Mouse (Mus musculus): ENCODE data around the gene Adgrg5. TPM values are rescaled to one million over a fixed set of nuclear protein-coding genes. Genes with fewer than 3 reads are reported as not detected.
A peak's percentile ranks its signal among the peaks of the same experiment; 100 is the strongest.

Adgrg5 gene
- polyA plus RNA-seq, 1 experiment = 40.5 TPM

GRCm38 (mm10) chr8:94967554-94967953, 44.1 kb downstream of the Adgrg5 start:
- Histone ChIP-seq H3K27me3 (ENCODE audit: control insufficient read depth, insufficient read depth, low read length) (no peaks in the 10 kb centered on the region), H3K36me3 (ENCODE audit: control insufficient read depth, insufficient read depth, low read length) (no peaks in the 10 kb centered on the region), H3K27ac (ENCODE audit: control insufficient read depth, insufficient read depth, low read length) (no peak overlapping the region), H3K4me3 (ENCODE audit: control insufficient read depth, insufficient read depth, low read length) (no peak overlapping the region), H3K4me1 (replicated peaks; ENCODE audit: control insufficient read depth, insufficient read depth, low read length) (peaks cover 9% of the 10 kb centered on the region)
- no peak for DNase-seq
- no peak for TF ChIP-seq POLR2A (IDR thresholded peaks at IDR 0.05; ENCODE audit: control insufficient read depth, extremely low read depth, insufficient read depth, low read length, poor library complexity)
- 92% methylated on average over 3 of the region's 3 CpGs for WGBS

GRCm38 (mm10) chr8:94973270-94973669, 49.8 kb downstream of the Adgrg5 start:
- peak; percentile 55 for DNase-seq

GRCm38 (mm10) chr8:94973786-94974185, 50.3 kb downstream of the Adgrg5 start:
- H3K4me1 ChIP-seq (replicated peaks; ENCODE audit: control insufficient read depth, insufficient read depth, low read length) = peaks cover 58% of the 10 kb centered on the region
- no peaks in the 10 kb centered on the region for H3K27me3 ChIP-seq (ENCODE audit: control insufficient read depth, insufficient read depth, low read length)
- TF ChIP-seq POLR2A (IDR thresholded peaks at IDR 0.05; ENCODE audit: control insufficient read depth, extremely low read depth, insufficient read depth, low read length, poor library complexity) (no peak), CTCF (IDR thresholded peaks at IDR 0.05; ENCODE audit: borderline replicate concordance, control insufficient read depth, extremely low read depth, insufficient read depth, low read length, poor library complexity) (no peak)
- peak; percentile 17 for DNase-seq
- no peak overlapping the region for H3K4me3 ChIP-seq (ENCODE audit: control insufficient read depth, insufficient read depth, low read length)
- 63% methylated on average over 9 of the region's 9 CpGs for WGBS
- no peaks in the 10 kb centered on the region for H3K36me3 ChIP-seq (ENCODE audit: control insufficient read depth, insufficient read depth, low read length)
- H3K27ac ChIP-seq (ENCODE audit: control insufficient read depth, insufficient read depth, low read length) = no peak overlapping the region

More at GRCm38 (mm10) chr8:94973270-94973669, 49.8 kb downstream of the Adgrg5 start:
- Histone ChIP-seq H3K27me3 (ENCODE audit: control insufficient read depth, insufficient read depth, low read length) (no peaks in the 10 kb centered on the region), H3K36me3 (ENCODE audit: control insufficient read depth, insufficient read depth, low read length) (no peaks in the 10 kb centered on the region), H3K4me1 (replicated peaks; ENCODE audit: control insufficient read depth, insufficient read depth, low read length) (peaks cover 53% of the 10 kb centered on the region), H3K27ac (ENCODE audit: control insufficient read depth, insufficient read depth, low read length) (peak overlapping the region; percentile 7; the same call in 1 of the 2 replicates), H3K4me3 (ENCODE audit: control insufficient read depth, insufficient read depth, low read length) (no peak overlapping the region)
- 3% methylated on average over 9 of the region's 9 CpGs for WGBS
- no peak for TF ChIP-seq CTCF (IDR thresholded peaks at IDR 0.05; ENCODE audit: borderline replicate concordance, control insufficient read depth, extremely low read depth, insufficient read depth, low read length, poor library complexity)
- no peak for TF ChIP-seq POLR2A (IDR thresholded peaks at IDR 0.05; ENCODE audit: control insufficient read depth, extremely low read depth, insufficient read depth, low read length, poor library complexity)

- WGBS = 50% methylated on average over 7 of the region's 7 CpGs
- H3K27me3 ChIP-seq (ENCODE audit: control insufficient read depth, insufficient read depth, low read length) = no peaks in the 10 kb centered on the region
- H3K27ac ChIP-seq (ENCODE audit: control insufficient read depth, insufficient read depth, low read length) = no peak within 1 kb of the TSS; the same call in 1 of the 2 replicates
- no peak for TF ChIP-seq CTCF (IDR thresholded peaks at IDR 0.05; ENCODE audit: borderline replicate concordance, control insufficient read depth, extremely low read depth, insufficient read depth, low read length, poor library complexity)
- no peak for TF ChIP-seq POLR2A (IDR thresholded peaks at IDR 0.05; ENCODE audit: control insufficient read depth, extremely low read depth, insufficient read depth, low read length, poor library complexity)
- peaks cover 61% of the 10 kb centered on the region for H3K4me1 ChIP-seq (replicated peaks; ENCODE audit: control insufficient read depth, insufficient read depth, low read length)
- no peaks in the 10 kb centered on the region for H3K36me3 ChIP-seq (ENCODE audit: control insufficient read depth, insufficient read depth, low read length)
- no peak within 1 kb of the TSS for H3K4me3 ChIP-seq (ENCODE audit: control insufficient read depth, insufficient read depth, low read length)
- no peak for DNase-seq
Measured at GRCm38 (mm10) chr8:94974467-94975165, 51.1 kb downstream of the Adgrg5 start, which contains the start of gene Adgrg1. Gene Adgrg1 (plus strand): TSS chr8:94974751.

- H3K4me1 ChIP-seq (replicated peaks; ENCODE audit: control insufficient read depth, insufficient read depth, low read length) = peaks cover 83% of the 10 kb centered on the region
- peak; percentile 75 for DNase-seq
- H3K36me3 ChIP-seq (ENCODE audit: control insufficient read depth, insufficient read depth, low read length) = no peaks in the 10 kb centered on the region
- TF ChIP-seq CTCF (IDR thresholded peaks at IDR 0.05; ENCODE audit: borderline replicate concordance, control insufficient read depth, extremely low read depth, insufficient read depth, low read length, poor library complexity) (0 out of 2 replicates have a peak, but pooled peaks have one; percentile 32), POLR2A (IDR thresholded peaks at IDR 0.05; ENCODE audit: control insufficient read depth, extremely low read depth, insufficient read depth, low read length, poor library complexity) (peak; percentile 64; the same call in 1 of the 2 replicates)
- H3K4me3 ChIP-seq (ENCODE audit: control insufficient read depth, insufficient read depth, low read length) = peak overlapping the region; percentile 59
- H3K27ac ChIP-seq (ENCODE audit: control insufficient read depth, insufficient read depth, low read length) = peak overlapping the region; percentile 65
- no peaks in the 10 kb centered on the region for H3K27me3 ChIP-seq (ENCODE audit: control insufficient read depth, insufficient read depth, low read length)
- 6% methylated on average over 17 of the region's 17 CpGs for WGBS
Measured at GRCm38 (mm10) chr8:94976651-94977417, 53.3 kb downstream of the Adgrg5 start.

- Histone ChIP-seq H3K36me3 (ENCODE audit: control insufficient read depth, insufficient read depth, low read length) (no peaks in the 10 kb centered on the region), H3K27me3 (ENCODE audit: control insufficient read depth, insufficient read depth, low read length) (no peaks in the 10 kb centered on the region), H3K27ac (ENCODE audit: control insufficient read depth, insufficient read depth, low read length) (peak overlapping the region; percentile 65; the same call in 1 of the 2 replicates), H3K4me1 (replicated peaks; ENCODE audit: control insufficient read depth, insufficient read depth, low read length) (peaks cover 87% of the 10 kb centered on the region), H3K4me3 (ENCODE audit: control insufficient read depth, insufficient read depth, low read length) (peak overlapping the region; percentile 59)
- TF ChIP-seq CTCF (IDR thresholded peaks at IDR 0.05; ENCODE audit: borderline replicate concordance, control insufficient read depth, extremely low read depth, insufficient read depth, low read length, poor library complexity) (no peak), POLR2A (IDR thresholded peaks at IDR 0.05; ENCODE audit: control insufficient read depth, extremely low read depth, insufficient read depth, low read length, poor library complexity) (no peak)
- 5% methylated on average over 9 of the region's 9 CpGs for WGBS
- peak; percentile 49 for DNase-seq
Measured at GRCm38 (mm10) chr8:94978131-94978530, 54.6 kb downstream of the Adgrg5 start.

Data from thymus, adult 2 months (tissue).